Mouse (Mus musculus) leukemia stem cell, adult 10-12 weeks (primary cell): ENCODE results near the gene Arl6ip4. TPM values are rescaled to one million over a fixed set of nuclear protein-coding genes. Genes with fewer than 3 reads are reported as not detected.

ENCODE experiments used
- polyA plus RNA-seq: library from polyadenylated mRNA; stranded (reverse); fragments of >175 nt; gene quantifications from 2 replicates; pipeline ENCODE4 v1.2.3, GENCODE M21; 2012; ENCODE audit warnings: low replicate concordance

Arl6ip4 gene
- 83.4 and 85.2 TPM in 2 replicates for polyA plus RNA-seq

GRCm38 (mm10) chr5:124115990-124116845 is at the start of gene Arl6ip4:
Gene Arl6ip4, plus strand, starts transcription at chr5:124116089.

GRCm38 (mm10) chr5:124095596-124096232 is 20.2 kb upstream of the Arl6ip4 start, which contains the start of gene Abcb9:
Gene Abcb9, minus strand, starts transcription at chr5:124095798.

GRCm38 (mm10) chr5:124111742-124112497 is 4.0 kb upstream of the Arl6ip4 start, which contains the start of gene Ogfod2:
Gene Ogfod2, plus strand, starts transcription at chr5:124112297.

Other genes with a start within 250 kb of the Arl6ip4 start
- gene Hcar1, start 236.1 kb upstream of the Arl6ip4 start, polyA plus RNA-seq: not detected in 2 replicates
- 66.7 and 77.6 TPM in 2 replicates for gene Denr, start 208.9 kb upstream of the Arl6ip4 start, polyA plus RNA-seq
- not detected in 2 replicates for gene Gm43518, start 188.7 kb upstream of the Arl6ip4 start, polyA plus RNA-seq
- gene Ccdc62, start 185.4 kb upstream of the Arl6ip4 start, polyA plus RNA-seq: 0.79 and 3.3 TPM in 2 replicates
- 40.1 and 51.9 TPM in 2 replicates for gene Hip1r, start 142.5 kb upstream of the Arl6ip4 start, polyA plus RNA-seq
- gene Vps37b, start 83.8 kb upstream of the Arl6ip4 start, polyA plus RNA-seq: 265 and 408 TPM in 2 replicates
- gene Abcb9, start 20.3 kb upstream of the Arl6ip4 start, polyA plus RNA-seq: 16.0 and 26.3 TPM in 2 replicates
- gene Ogfod2, start 3.8 kb upstream of the Arl6ip4 start, polyA plus RNA-seq: 54.6 and 96.2 TPM in 2 replicates
- gene Pitpnm2, start 133.7 kb downstream of the Arl6ip4 start, polyA plus RNA-seq: 47.0 and 62.8 TPM in 2 replicates
- gene Mphosph9, start 211.9 kb downstream of the Arl6ip4 start, polyA plus RNA-seq: 7.0 and 12.1 TPM in 2 replicates
- 1.3 and 5.2 TPM in 2 replicates for gene 2810006K23Rik, start 212.0 kb downstream of the Arl6ip4 start, polyA plus RNA-seq
- gene Cdk2ap1, start 247.0 kb downstream of the Arl6ip4 start, polyA plus RNA-seq: 211 and 306 TPM in 2 replicates